Mouse (Mus musculus) midbrain, postnatal 0 days (tissue): ENCODE measurements around the gene Rpusd2. TPM values are rescaled to one million over a fixed set of nuclear protein-coding genes. Genes with fewer than 3 reads are reported as not detected.

Experiments used
- ATAC-seq: fragments of 200-750 bp; cut with Nextera tagmentation; 2 replicates; pipeline ENCODE4 v1.8.0; 2017; ENCODE audit warnings: moderate number of reproducible peaks, mild to moderate bottlenecking, moderate TSS enrichment, moderate library complexity; ENCODE audit not compliant: low FRiP score
- DNase-seq: peaks from one replicate; pipeline ENCODE4 v3.0.0-alpha.2; 2015; ENCODE audit warnings: low spot score
- H3K27ac ChIP-seq: fragments of 300-500 bp; sonication (generic); 2 replicates; pipeline ENCODE4 v1.5.1; 2014; ENCODE audit warnings: low read depth, mild to moderate bottlenecking, low read length, mixed read lengths
- H3K27me3 ChIP-seq: fragments of 300-500 bp; sonication (generic); 2 replicates; pipeline ENCODE4 v1.6.1; 2014; ENCODE audit warnings: low read length, control low read depth, mixed read lengths; ENCODE audit not compliant: insufficient read depth
- H3K36me3 ChIP-seq: fragments of 300-500 bp; sonication (generic); 2 replicates; pipeline ENCODE4 v1.6.1; 2014; ENCODE audit warnings: low read length, control low read depth, mixed read lengths; ENCODE audit not compliant: insufficient read depth
- H3K4me1 ChIP-seq: fragments of 300-500 bp; sonication (generic); 2 replicates; pipeline ENCODE4 v1.6.1; 2014; ENCODE audit warnings: mild to moderate bottlenecking, control low read depth, antibody characterized with exemption, low read length, mixed read lengths; ENCODE audit not compliant: insufficient read depth
- H3K4me2 ChIP-seq: fragments of 300-500 bp; sonication (generic); 2 replicates; pipeline ENCODE4 v1.6.1; 2014; ENCODE audit warnings: low read depth, mild to moderate bottlenecking, low read length, mixed read lengths; ENCODE audit not compliant: poor library complexity, severe bottlenecking
- H3K4me3 ChIP-seq: fragments of 300-500 bp; sonication (generic); 2 replicates; pipeline ENCODE4 v1.5.1; 2014; ENCODE audit warnings: low read depth, mild to moderate bottlenecking, low read length, moderate library complexity
- H3K9ac ChIP-seq: fragments of 300-500 bp; sonication (generic); replicated peaks from 2 replicates; pipeline ENCODE4 v1.6.1; 2014; ENCODE audit warnings: mild to moderate bottlenecking, low read length, moderate library complexity, mixed read lengths; ENCODE audit not compliant: poor library complexity, severe bottlenecking
- H3K9me3 ChIP-seq: fragments of 300-500 bp; sonication (generic); 2 replicates; pipeline ENCODE4 v1.6.1; 2016; ENCODE audit warnings: low read length, control low read depth
- CTCF ChIP-seq: IDR thresholded peaks from 2 replicates; pipeline ENCODE4 v1.5.1; 2016; ENCODE audit warnings: antibody characterized with exemption, mild to moderate bottlenecking
- WGBS: fragments of 180-500 bp; shearing (Covaris S2); extraction: QIAGEN DNeasy Blood & Tissue Kit; methylation state at CpG from one replicate; pipeline ENCODE4 v1.1.7; 2014; 5-methylcytosine and 5-hydroxymethylcytosine counted together
- polyA plus RNA-seq: library from polyadenylated mRNA; unstranded; fragments of >200 nt; fragmentation: Nextera tagmentation; extraction: Ambion mirVana; gene quantifications from 2 replicates; pipeline ENCODE4 v1.2.1, GENCODE M21; 2015
- total RNA-seq: library from RNA; depleted of rRNA; stranded (reverse); fragments of >200 nt; gene quantifications from 2 replicates; pipeline ENCODE4 v1.2.3, GENCODE M21; 2014

The Rpusd2 gene
- total and polyA plus RNA-seq, 2 experiments from 2014 or later: 3.2 to 10.1 TPM

DNA sequence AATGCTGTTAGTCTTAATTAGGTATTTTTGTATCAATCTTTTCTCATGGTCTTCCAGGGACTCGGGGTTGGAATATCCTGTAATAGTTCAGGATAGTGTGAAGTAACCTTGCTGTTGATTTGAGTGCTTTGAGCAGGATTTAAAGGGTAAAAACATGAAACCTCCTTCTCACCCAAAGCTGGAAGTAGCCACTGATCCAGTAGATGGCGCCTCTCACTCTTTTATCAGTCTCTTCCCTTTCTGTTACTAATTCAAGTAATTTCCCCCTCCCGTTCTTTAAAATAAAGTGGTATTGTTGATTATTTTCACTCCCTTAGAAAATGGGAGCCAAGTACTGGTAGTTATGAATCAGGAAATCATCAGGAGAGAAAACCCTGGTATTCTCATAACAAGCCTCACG is 6.3 kb downstream of the Rpusd2 start:
- no peak overlapping the region for H3K9ac ChIP-seq
- H3K27me3 ChIP-seq: no peaks in the 10 kb centered on the region
- WGBS: 41% methylated on average over 4 of the region's 4 CpGs
- H3K27ac ChIP-seq: no peak overlapping the region
- ATAC-seq: no peak
- no peak overlapping the region for H3K4me2 ChIP-seq
- TF ChIP-seq CTCF: peak; percentile 74
- peaks cover 22% of the 10 kb centered on the region for H3K36me3 ChIP-seq
- no peaks in the 10 kb centered on the region for H3K9me3 ChIP-seq
- H3K4me1 ChIP-seq: no peaks in the 10 kb centered on the region
- no peak overlapping the region for H3K4me3 ChIP-seq
- peak; percentile 66 for DNase-seq

DNA sequence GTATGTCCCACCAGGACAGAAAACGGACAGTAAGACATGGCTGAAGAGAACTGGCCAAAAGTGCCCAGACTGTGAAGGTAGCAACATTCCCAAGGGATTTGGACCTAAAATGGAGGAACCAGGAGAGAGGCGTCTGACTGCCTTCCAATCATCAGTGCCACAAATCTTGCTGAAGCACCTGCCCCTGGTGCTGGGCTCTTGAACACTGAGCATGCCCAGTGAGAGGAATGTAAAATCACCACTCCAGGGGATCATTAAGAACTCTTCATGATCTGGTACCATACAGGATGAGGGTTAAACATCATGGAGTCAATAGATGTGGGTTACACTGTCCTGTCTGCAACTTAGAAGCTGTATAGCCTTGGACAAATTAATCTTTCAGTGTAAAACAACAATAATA is 10.6 kb downstream of the Rpusd2 start:
- Histone ChIP-seq H3K9ac (no peak overlapping the region), H3K9me3 (no peaks in the 10 kb centered on the region), H3K4me1 (no peaks in the 10 kb centered on the region), H3K27me3 (no peaks in the 10 kb centered on the region), H3K4me3 (no peak overlapping the region), H3K27ac (no peak overlapping the region), H3K4me2 (no peak overlapping the region), H3K36me3 (no peaks in the 10 kb centered on the region)
- 60% methylated on average over 2 of the region's 2 CpGs for WGBS
- ATAC-seq: no peak
- DNase-seq: no peak
- no peak for TF ChIP-seq CTCF

DNA sequence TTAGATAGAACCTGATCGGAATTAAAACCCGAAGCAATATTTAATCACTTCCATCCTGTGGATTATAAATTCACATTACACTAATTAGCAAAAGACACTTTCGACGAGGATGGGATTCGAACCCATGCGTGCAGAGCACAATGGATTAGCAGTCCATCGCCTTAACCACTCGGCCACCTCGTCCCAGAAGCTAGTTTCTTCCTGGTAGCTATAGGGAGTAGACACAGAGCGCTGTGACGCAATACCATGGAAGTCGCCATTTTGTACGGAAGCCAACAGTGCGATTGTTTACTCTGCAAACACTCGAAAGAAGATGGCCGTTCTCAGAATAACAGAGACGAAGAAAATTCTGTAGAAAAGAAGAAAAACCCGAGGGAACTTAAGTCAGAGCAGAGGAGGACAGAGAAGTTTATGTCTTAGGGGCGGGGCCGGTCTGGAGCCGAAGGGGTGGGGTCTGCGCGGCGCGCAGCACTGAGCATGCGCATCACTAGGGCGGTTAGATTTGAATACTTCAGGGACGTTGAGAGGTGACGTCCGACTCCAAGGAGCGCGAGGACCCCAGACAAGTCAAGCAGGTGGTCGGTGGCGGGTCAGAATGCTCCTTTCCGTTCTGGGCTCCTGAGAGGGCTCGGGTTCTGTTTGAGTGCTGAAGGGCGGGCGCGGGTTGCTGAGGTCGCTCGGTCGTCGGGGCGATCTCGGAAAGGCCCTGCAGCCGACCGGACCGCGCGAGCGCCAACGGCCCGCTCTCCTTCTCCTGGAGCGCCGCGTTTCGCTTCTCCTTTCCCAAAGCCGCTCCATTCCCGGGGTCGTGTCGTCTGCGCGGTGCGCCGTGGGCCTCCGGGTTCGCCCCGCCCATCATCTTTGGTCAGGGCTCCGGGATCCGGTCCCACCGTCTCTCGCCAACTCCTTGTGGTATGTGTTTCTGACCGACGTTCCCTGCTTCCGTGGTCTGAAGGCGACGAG is 12.3 kb downstream of the Rpusd2 start, which contains the start of gene Knl1:
Gene Knl1, plus strand, starts transcription at position 471 of the 963 bp plus-strand sequence.
- ATAC-seq (peak; percentile 96), DNase-seq (peak; percentile 96)
- H3K27me3 ChIP-seq: no peaks in the 10 kb centered on the region
- peak within 1 kb of the TSS; percentile 77 for H3K4me2 ChIP-seq
- peak within 1 kb of the TSS; percentile 20; the same call in 1 of the 2 replicates for H3K9ac ChIP-seq
- WGBS: under 1% methylated on average over 77 of the region's 77 CpGs
- no peaks in the 10 kb centered on the region for H3K36me3 ChIP-seq
- TF ChIP-seq CTCF: no peak
- peak within 1 kb of the TSS; percentile 88 for H3K4me3 ChIP-seq
- peak within 1 kb of the TSS; percentile 55 for H3K27ac ChIP-seq
- H3K4me1 ChIP-seq: no peaks in the 10 kb centered on the region
- no peaks in the 10 kb centered on the region for H3K9me3 ChIP-seq

DNA sequence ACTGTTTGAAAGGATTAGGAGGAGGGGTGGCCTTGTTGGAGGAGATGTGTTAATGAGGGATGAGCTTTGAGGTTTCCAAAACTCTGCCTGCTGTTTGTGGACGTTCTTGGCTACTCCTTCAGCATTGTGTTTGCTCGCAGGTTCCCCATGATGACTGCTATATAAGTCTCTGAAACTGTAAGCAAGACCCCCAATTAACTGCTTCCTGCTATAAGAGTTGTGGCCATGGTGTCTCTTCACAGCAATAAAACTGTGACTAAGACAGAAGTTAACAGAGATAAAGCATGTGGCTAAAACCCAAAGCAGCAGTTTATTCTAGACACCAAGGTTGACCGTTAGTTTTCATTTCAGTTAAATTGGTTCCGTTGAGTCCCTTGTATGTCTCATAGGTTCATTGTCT is 13.3 kb downstream of the Rpusd2 start:
- DNase-seq: no peak
- H3K27ac ChIP-seq: no peak overlapping the region
- H3K4me1 ChIP-seq: no peaks in the 10 kb centered on the region
- ATAC-seq: no peak
- no peaks in the 10 kb centered on the region for H3K36me3 ChIP-seq
- peak overlapping the region; percentile 77 for H3K4me2 ChIP-seq
- no peaks in the 10 kb centered on the region for H3K9me3 ChIP-seq
- H3K27me3 ChIP-seq: no peaks in the 10 kb centered on the region
- no peak overlapping the region for H3K9ac ChIP-seq
- peak overlapping the region; percentile 88 for H3K4me3 ChIP-seq
- no peak for TF ChIP-seq CTCF
- 23% methylated on average over 4 of the region's 4 CpGs for WGBS

GRCm38 (mm10) chr2:119050132-119050650 is 15.6 kb downstream of the Rpusd2 start:
- Histone ChIP-seq H3K4me3 (no peak overlapping the region), H3K9me3 (no peaks in the 10 kb centered on the region), H3K27ac (no peak overlapping the region), H3K27me3 (no peaks in the 10 kb centered on the region), H3K9ac (no peak overlapping the region), H3K4me2 (no peak overlapping the region), H3K36me3 (no peaks in the 10 kb centered on the region), H3K4me1 (no peaks in the 10 kb centered on the region)
- WGBS: 92% methylated on average over 4 of the region's 4 CpGs
- ATAC-seq: no peak
- DNase-seq: no peak
- no peak for TF ChIP-seq CTCF

- TF ChIP-seq CTCF: no peak
- Histone ChIP-seq H3K9me3 (no peaks in the 10 kb centered on the region), H3K4me3 (no peak overlapping the region), H3K4me2 (no peak overlapping the region), H3K27me3 (no peaks in the 10 kb centered on the region), H3K27ac (no peak overlapping the region), H3K36me3 (no peaks in the 10 kb centered on the region), H3K4me1 (no peaks in the 10 kb centered on the region), H3K9ac (no peak overlapping the region)
- WGBS: over 99% methylated on average over 2 of the region's 2 CpGs
- DNase-seq: no peak
- no peak for ATAC-seq
Observed at GRCm38 (mm10) chr2:119060139-119060538, 25.5 kb downstream of the Rpusd2 start.
